Mouse (Mus musculus) retina, postnatal 1 day (tissue): ENCODE measurements at regions not wholly inside any gene's neighbourhood (a gene's known extent, or its start where the extent isn't known, plus 50 kb on each side); places are given as distances from the start of the nearest gene placed in this dataset.
"Not testable (repeated sequence)": the region's sequence is repeated elsewhere in the genome, so short reads cannot be mapped to it uniquely, and the experiment has no call there.

Source experiments
- DNase-seq: peaks from one replicate; pipeline ENCODE4 v3.0.0-alpha.2; 2012

DNA sequence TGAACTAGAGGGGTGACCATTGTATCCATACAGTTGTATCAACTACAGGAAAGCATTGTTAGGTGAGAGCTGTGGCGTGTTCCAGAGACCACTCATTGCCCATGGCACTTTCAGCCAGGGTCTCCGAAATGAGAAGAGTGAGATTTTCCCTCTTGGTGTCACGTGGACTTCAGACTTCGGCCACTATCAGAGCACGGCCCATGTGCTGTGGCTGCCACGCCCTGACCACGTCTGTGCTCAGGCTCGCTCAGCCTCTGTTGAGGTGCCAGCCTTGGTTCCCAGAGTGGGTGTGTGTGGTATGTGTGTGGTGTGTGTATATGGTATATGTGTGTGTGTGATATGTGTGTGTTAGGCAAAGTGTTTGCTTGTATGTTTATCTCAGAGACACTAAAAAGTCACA is 144.6 kb downstream of the Enc1 start:
- DNase-seq, result no peak

DNA sequence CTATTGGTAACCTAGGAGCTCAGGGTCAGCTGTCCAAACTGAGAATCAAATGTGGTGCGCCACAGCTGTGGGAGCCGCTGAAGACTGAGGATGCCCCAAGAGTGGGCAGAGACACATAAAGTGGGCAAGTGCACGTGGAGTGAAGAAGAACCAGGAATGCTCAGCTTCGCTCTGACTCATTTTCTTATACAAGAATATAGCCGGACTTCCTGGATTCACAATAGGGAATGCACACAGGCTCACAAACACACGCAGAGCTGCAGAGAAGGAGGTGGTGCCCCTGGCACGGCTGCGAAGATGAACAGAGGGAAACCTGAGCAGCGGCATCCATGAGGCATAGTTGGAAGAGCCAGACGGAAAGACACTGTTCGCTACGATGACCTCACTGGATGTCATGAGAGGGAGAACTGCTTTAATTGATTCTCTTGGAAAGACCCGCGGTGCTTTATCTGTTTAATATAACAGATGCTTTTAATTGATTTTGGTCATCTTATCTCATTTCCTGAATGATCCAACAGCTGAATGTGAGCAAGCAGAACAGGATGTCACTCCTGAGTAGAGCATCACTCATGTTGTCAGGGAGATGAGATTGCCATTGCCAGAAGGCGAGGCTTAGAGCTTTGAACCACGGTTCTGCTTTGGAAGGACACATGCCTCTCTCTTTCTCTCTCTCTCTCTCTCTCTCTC is 143.3 kb downstream of the Enc1 start:
- no peak for DNase-seq

DNA sequence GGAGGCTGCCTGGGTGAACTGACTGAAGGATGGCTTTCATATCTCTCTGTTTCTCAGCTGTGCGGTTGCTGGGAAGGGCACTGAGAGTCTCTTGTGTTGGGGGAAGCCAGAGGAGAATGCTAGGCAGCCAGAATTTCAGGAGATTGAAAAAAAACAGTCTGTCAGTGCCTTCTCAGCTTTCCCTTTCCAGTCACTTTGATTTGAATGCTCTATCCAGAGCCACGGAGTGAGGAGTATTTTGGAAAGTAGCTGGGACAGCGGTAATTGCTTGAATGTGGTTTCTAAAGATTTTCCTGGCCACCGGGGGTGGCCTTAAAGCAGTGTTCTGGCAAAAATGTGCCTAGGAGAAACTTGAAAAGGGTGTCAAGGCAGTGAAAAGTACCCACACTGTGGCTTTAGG is 142.4 kb downstream of the Enc1 start:
- DNase-seq, result no peak

DNA sequence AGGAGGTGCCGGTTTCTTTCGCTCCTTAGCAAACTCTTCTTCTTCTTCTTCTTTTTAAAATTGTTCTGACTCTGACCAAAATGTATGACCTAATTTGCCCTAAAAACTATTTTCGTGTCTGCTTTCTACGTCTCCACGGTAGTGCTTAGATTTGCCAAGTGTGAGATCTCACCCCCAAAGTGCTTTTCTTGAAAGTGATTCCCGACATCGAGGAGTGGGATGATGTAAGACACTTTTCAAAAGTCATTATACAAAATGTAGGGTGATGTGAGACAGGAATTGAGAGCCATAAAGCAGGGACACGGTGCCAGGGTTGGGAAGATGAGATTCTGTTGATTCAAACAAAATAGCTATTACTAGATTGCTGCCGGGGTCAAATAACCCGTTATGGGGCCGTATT is 139.5 kb downstream of the Enc1 start:
- no peak for DNase-seq

DNA sequence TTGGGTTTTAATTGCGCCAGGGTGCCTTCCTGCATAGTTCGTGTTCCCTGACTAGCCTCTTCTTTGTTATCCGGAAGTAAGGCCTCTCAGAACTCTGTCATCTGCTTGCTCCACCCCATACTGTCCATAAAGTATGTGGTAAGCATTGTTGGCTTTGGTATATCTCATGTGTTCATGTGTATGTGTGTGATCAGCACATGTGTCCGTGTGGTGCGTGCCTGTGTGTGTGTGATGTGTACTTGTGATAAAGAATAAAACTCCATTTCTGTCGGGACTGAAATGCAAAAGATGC is 135.3 kb downstream of the Enc1 start:
- DNase-seq, result no peak

DNA sequence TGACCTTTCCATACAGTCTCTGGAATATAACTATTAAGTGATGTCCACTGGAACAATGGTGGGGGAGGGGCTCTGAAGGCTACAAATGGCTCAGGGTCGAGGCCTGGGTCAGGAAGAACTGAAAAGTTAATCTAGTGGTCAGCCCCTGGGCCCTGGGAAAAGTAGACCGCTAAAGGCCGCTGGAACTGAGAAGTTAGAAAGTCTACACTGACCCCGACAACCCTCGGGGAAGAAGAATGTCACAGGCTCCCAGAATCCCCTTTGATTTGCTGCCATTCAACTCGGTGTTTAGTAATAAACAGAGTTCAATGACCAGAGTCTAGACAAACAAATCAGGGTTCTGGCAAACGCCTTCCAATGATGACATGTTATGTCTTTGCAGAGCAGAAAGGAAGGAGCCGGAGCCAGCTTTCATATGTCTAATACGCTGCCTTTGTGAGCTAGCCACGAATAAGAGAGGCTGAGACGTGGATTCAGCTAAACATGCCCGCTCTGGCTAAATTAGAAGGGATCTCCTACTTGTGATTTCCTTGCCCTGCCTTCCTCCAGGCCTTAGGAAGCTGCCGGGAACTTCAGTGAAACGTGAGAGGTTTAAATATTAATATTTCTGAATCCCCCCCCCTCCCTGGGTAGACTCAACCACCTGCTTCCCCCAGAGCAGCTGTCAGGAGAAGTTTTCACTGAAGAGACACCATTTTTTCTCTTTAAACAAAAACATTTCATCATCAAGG is 134.8 kb downstream of the Enc1 start:
- DNase-seq, result no peak

DNA sequence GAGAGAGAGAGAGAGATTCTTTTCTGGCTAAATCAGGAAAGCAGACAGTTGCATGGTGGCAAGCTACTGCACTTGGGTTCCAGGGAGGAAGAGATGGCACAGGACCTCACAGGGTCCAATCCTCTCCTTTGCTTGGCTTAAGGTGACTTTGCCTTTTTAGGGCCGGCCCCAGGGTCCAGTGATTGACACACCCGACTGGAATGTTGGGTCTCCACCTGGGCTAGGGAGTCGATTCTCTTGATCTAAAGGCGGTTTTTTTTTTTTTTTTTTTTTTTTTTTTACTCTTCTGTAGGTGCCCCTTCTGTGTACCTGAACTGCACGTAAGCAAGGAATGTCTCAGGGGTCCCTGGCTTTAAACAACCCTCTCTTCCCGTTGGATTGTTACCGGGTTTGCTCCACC is 131.4 kb downstream of the Enc1 start:
- no peak for DNase-seq

DNA sequence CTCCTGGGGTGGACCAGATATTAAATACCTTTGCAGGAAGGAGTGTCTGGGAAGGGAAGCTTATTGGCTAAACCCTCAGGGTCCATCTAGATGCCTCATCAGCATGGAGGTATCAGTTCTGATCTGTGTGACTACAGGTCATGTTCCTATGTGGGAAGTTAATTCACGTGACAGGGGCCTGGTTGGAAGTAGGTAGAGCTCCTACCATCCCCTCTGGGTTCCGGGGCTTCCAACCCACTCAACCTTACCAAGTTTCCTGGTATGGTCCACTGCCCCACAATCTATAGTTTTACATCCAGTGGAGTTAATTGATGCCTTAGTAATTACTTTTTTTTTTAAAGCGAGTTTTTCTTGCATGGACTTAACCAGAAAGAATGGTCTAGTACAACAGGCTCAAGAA is 130.3 kb downstream of the Enc1 start:
- DNase-seq, result no peak

DNA sequence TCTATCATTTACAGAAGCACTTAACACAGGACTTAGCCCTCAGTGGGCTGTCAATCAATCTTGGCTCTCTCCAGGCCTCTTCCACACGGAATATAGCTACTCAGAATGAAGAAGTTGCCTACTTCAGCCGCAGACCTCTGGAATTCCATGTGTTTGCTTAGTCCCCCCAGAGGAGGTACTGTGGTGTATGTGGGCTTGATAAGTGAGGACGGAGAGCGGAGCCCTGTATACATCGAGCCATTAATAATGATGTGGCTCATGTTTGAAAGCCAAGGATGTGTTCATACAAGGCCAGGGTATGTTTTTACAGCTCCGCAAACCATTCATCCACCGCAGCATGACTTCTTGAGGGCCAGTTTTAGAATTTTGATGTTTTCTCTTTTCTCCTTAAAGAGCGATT is 125.8 kb downstream of the Enc1 start:
- DNase-seq, result no peak

DNA sequence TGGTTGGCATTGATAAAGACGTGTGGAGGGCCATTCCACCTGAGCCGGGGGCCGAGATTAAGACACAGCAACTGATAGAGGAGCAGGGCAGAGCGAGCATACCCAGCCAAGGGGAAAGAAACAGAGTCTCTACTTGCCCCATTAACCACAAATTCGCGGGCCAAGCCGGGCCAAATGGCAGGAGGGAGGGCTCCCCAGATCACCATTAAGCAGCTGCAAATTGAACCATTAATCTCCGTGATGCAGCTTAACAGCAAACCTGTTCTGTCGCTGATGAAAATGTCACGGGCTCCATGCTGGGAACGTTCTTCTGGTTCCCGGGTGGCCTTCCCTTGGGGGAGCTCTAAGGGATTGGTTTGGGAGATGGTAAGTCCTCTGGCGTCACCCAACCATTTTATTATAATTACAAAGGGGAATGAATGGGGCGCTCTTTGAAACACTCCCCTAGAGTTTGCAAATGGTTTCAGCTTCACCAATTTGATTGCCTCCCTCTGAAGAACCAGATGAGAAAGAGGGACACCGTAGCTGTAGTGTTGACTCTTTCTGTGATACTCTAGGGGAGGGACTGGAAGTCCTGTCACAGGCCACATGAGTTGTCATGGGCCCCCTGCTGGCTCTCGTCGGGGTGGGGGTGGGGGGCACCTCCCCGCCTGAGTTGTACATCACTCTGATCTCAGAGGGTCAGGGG is 124.8 kb downstream of the Enc1 start:
- no peak for DNase-seq

DNA sequence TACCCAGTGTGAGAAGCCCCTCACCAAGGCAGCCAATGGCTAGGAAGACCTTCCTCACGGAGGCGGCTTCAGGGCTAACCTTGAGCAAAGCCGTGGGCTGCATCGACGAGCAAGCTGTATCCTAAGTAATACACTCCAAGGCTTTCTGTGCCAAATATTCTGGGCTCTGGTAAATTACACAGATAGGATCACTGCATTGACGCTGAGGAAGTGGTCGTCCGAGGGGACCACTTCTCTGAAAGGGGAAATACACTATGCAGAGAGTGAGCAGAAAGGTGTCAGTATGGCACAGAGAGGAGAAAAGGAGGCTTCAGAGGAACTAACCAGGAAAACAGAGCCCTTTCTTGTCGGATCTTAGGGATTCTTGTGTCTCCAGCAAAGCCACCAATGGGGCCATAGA is 124.1 kb downstream of the Enc1 start:
- no peak for DNase-seq

DNA sequence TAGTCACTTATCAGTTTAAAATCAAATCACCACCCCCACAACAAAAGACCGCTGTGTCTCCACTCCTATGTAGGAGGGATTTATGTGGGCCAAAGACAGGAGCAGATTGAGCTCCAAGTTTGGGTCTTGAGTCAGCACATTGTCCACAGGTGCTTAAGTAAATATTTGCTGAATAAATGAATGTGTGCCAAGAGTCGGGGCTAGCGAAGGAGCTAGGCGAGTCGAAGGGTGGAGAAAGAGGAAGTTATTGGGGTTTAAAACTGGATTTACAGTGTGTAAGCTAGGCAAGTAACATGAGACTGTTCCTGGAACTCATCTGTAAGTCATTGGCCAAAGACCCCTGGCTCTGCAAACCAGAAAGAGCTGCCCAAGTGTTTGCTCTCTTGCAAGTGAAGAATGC is 122.9 kb downstream of the Enc1 start:
- DNase-seq, result no peak

DNA sequence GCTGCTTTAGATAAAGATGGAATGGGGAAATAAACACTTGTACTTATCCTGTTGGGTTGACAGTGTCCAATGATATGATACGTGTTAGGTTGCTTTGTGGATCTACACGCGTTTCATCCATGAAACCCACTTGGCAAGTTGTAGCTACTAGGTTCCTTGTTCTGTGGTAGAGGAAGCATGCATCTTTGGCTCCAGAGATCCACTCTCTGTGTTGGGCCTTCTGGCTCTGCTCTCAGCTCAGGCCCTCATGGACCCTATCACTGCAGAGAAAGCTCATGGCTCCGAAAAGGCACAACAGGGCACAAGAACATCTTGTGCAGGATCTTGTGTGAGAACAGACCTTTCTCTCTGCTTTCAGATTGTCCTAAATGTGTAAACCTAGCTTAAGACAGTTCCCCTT is 122.3 kb downstream of the Enc1 start:
- DNase-seq, result no peak

DNA sequence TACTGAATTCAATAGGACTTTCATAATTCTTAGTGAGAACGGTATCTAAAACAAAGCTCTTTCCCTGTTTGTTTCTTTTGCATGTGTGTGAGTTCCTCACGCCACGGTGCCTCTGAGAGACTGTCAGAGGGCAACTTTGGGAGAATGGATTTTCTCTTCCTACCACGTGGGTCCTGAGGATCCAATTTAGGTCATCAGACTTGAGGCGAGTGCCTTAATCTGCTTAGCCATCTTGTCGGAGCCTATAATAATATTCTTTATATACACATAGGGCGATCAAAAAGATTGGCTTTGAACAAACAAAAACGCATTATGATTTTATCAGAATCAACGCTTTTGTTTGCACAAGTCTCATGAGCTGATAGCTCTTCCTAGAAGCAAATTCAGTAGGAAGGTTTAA is 119.6 kb downstream of the Enc1 start:
- DNase-seq, result peak; percentile 73

DNA sequence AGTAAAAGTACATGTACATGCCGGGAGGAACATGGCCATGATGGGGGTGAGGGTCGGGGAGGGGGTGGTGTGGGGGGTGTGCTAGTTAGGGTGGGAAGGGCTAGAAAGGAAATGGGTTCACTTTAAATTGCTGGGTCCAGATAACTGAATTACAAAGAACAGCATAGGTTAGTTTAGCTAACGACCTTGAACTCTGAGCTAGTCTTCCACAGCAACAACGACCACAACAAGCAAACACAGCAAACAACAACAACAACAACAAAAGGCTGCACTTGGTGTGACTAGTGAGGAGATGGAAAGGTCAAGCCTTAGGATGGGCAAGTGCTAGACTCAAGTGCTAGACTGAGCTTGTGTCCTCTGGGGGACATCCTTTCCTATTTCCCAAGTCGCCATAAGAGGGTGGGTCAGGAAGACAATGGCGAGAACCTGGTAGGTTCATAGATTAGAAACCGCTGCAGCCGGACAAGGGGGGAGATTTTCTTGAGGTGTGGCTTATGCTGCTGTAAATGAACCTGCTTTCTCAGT is 117.9 kb downstream of the Enc1 start:
- DNase-seq, result no peak

DNA sequence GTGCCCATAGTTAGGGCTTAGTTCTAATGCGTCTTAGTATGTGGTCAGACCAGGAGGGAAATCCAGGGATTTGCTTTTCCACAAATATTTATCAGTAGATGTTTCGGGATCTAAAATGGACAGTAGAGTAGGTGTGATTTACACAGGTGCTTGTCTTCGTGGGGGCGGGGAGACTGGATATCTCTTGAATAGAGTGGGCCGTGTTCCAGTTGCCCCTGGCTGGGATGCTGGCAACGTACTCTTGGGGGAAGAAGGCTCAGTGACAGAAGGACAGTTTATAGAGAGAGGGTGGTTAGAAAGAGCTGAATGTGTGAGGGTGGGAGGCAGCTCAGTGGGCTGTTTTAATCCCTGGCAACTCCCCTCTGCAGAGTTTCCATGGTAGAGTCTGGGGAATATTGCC is 117.4 kb downstream of the Enc1 start:
- no peak for DNase-seq

DNA sequence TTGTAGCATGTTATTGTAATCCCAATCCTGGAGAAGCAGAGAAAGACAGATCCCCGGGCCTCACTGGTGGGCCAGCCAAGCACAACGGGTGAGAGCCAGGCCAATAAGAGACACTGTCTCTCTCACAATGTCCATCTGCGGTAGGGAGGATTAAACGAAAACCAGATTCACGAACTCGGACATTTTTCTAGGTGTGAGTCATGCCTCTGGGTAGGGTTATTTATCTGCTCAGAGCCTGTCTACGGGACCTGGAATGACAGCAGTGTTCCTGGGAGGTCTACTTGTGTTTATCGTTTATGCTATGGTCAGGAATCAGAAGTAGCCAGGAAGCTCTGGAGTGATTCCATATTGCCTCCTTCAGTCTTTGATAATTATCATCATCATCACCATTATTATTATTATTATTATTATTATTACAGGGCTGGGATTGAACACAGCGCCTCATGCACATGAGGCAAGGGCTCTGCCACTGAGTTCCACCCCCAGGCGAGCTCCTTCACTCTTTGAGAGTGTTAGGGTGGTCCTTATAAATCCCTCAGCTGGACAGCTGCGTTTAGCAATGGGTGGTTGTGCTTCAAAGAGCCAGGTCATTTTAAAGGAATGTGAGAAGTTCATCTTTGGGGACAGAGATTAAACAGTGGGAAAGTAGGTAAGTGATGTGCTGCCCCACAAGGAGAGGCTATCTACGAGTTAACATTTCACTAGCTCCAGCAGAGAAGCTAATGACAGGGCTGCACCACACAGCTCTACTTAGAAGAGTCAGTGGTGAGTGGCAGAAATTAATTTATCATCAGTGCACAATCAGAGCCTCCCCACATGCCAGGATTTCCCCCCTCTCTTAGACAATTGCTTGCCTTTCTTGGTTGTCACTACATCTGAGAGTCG is 116.3 kb downstream of the Enc1 start:
- DNase-seq, result no peak

DNA sequence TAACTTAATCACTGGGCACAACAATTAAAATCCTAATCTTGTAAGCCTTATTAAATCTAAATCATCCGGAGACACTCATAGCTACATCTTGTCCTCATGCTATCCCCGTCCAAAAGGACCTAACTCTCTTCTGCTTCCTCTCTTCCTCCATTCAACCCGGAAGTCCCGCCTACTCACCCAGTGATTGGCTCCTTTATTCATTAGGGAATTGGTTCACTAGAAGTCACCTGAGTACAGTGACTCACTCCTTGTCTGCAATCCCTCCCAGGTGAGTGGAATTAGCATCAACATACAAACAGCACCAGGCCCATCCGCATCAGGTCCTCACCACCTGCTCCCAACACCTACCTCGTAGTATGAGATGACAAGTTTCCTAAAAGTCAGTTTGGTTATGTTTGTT is 114.5 kb downstream of the Enc1 start:
- not testable (repeated sequence) for DNase-seq

DNA sequence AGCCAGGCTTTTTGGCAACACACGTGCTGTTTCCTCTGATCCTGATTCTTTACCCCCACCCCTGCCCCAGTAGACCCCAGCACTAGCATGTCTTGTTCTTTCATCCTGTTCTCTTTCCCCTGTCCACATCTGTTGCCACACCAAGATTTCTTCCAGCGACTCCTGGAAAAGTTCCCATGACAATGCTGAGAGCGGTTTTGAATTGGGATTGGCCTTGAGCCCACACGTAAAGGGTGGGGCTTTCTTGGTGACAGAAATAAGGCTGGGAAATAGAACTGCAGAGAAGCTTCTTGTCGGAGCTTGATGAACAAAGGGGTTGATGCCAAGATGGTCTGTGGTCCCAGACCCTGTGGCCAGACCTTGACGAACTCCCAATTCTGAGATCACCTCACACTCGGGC is 106.8 kb downstream of the Enc1 start:
- no peak for DNase-seq

DNA sequence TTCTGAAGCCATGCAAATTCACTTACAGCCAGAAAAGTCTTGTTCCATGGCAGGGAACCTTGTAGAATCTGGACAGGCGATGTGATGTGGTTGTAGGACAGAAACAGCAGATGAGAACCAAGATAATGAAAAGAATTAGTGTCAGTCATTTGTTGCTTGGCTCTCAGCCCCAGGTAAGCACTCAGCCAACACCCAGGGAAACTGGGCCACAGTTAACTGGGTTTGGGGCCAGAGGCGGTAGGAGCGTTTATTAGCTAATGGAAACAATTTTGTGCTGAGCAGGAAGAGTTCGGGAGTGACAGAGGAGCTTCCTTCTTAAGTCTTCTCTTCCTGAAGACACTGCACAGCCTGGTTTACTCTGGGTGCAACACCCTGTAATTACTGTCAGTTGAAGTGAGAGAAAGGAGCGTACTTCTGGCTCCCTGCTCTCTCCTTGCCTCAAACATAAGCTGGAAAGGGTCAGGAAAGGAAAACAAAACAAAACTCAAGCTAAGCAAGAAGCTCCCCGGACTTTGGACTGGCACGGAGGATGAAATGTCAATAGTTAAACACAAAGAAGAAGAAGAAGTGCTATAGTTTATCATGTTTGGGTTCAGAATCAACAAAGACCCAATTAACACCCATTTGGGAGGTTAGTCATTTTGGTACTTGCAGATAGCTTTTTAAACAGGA is 100.4 kb downstream of the Enc1 start:
- DNase-seq, result peak; percentile 6

DNA sequence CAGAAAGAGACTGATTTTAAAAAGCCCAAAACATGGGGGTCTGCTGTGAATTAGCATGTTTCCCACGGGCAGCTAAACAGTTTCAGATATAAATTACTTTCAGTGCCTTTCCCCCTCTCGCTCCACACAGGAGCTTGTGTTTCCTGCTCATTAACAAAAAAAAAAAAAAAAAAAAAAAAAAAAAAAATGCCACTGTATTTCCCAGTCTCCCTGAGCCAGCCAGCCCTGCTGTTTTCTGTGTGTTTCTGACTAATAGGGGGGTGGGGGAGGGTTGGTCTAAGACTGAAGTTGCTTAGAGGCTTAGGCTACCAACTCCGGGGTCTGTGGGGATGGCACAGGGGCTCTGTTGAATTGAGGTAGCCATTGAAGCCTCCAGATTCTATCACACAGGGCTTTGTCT is 97.0 kb downstream of the Enc1 start:
- peak; percentile 43 for DNase-seq

DNA sequence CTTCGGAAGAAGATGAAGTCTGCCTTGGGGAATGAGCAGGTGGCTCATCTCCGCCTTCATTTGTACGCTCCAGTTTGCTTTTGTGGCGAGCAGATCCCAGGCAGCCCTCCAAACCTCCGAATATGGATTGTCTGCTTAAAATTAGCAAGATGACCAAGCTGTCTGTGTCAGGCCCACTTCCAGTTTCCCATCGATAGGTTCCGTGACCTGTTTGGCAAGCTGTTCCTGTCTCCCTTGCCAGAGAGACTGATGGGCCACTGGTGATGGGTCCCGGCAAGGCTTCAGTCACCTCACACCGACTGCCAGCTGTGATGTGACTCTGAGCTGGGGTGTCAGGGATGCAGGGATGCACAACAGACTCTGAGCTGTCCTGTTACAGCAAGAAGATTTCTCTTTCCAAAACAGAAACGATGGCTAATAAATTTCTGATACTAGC is 96.4 kb downstream of the Enc1 start:
- peak; percentile 29 for DNase-seq
